Mouse (Mus musculus) hindbrain, embryonic 15.5 days (tissue): ENCODE data around the gene Pon1. TPM values are rescaled to one million over a fixed set of nuclear protein-coding genes. Genes with fewer than 3 reads are reported as not detected.

Experiments
- ATAC-seq: fragments of 200-750 bp; cut with Nextera tagmentation; 2 replicates; pipeline ENCODE4 v1.8.0; 2017; ENCODE audit warnings: low read depth, moderate number of reproducible peaks, moderate TSS enrichment; ENCODE audit not compliant: low FRiP score
- H3K27ac ChIP-seq: fragments of 300-500 bp; sonication (generic); replicated peaks from 2 replicates; pipeline ENCODE4 v1.5.1; 2015; ENCODE audit warnings: mild to moderate bottlenecking, inconsistent platforms
- H3K27me3 ChIP-seq: fragments of 300-500 bp; sonication (generic); 2 replicates; pipeline ENCODE4 v1.6.1; 2015; ENCODE audit warnings: control low read depth, inconsistent platforms
- H3K36me3 ChIP-seq: fragments of 300-500 bp; sonication (generic); 2 replicates; pipeline ENCODE4 v1.6.1; 2015; ENCODE audit warnings: control low read depth, inconsistent platforms
- H3K4me1 ChIP-seq: fragments of 300-500 bp; sonication (generic); replicated peaks from 2 replicates; pipeline ENCODE4 v1.6.1; 2015; ENCODE audit warnings: control low read depth, inconsistent platforms
- H3K4me2 ChIP-seq: fragments of 300-500 bp; sonication (generic); 2 replicates; pipeline ENCODE4 v1.6.1; 2015; ENCODE audit warnings: moderate library complexity, mild to moderate bottlenecking, inconsistent platforms
- H3K4me3 ChIP-seq: fragments of 300-500 bp; sonication (generic); 2 replicates; pipeline ENCODE4 v1.5.1; 2015; ENCODE audit warnings: mild to moderate bottlenecking, inconsistent platforms
- H3K9ac ChIP-seq: fragments of 300-500 bp; sonication (generic); 2 replicates; pipeline ENCODE4 v1.6.1; 2015; ENCODE audit warnings: inconsistent platforms
- H3K9me3 ChIP-seq: fragments of 300-500 bp; sonication (generic); 2 replicates; pipeline ENCODE4 v1.6.1; 2016; ENCODE audit warnings: control low read depth, inconsistent platforms
- WGBS: fragments of 180-500 bp; shearing (Covaris S2); methylation state at CpG from one replicate; pipeline ENCODE4 v1.1.7; 2015; 5-methylcytosine and 5-hydroxymethylcytosine counted together
- polyA plus RNA-seq: library from polyadenylated mRNA; unstranded; fragments of >200 nt; fragmentation: Nextera tagmentation; extraction: Ambion mirVana; gene quantifications from 2 replicates; pipeline ENCODE4 v1.2.1, GENCODE M21; 2015

Pon1 gene
- polyA plus RNA-seq, 1 experiment from 2014 or later, result 0.45 TPM

GRCm38 (mm10) chr6:5152185-5152584 is 41.6 kb downstream of the Pon1 start:
- Histone ChIP-seq H3K27ac (no peak overlapping the region), H3K36me3 (peaks cover 12% of the 10 kb centered on the region), H3K27me3 (no peaks in the 10 kb centered on the region), H3K4me1 (0 out of 2 replicates have a peak, but pooled peaks cover 4% of the 10 kb centered on the region), H3K9me3 (no peaks in the 10 kb centered on the region), H3K4me2 (no peak overlapping the region), H3K9ac (no peak overlapping the region), H3K4me3 (no peak overlapping the region)
- WGBS, result 97% methylated on average over 2 of the region's 2 CpGs
- no peak for ATAC-seq

- Histone ChIP-seq H3K27me3 (no peaks in the 10 kb centered on the region), H3K27ac (no peak overlapping the region), H3K4me2 (no peak overlapping the region), H3K4me1 (0 out of 2 replicates have a peak, but pooled peaks cover 4% of the 10 kb centered on the region), H3K4me3 (no peak overlapping the region), H3K9me3 (no peaks in the 10 kb centered on the region), H3K36me3 (peaks cover 12% of the 10 kb centered on the region), H3K9ac (no peak overlapping the region)
- ATAC-seq, result no peak
- WGBS, result 45% methylated on average over 4 of the region's 4 CpGs
Measured at GRCm38 (mm10) chr6:5151171-5151570, 42.6 kb downstream of the Pon1 start.

- no peak overlapping the region for H3K4me2 ChIP-seq
- 71% methylated on average over 2 of the region's 2 CpGs for WGBS
- ATAC-seq, result no peak
- H3K9ac ChIP-seq, result no peak overlapping the region
- H3K27me3 ChIP-seq, result no peaks in the 10 kb centered on the region
- no peaks in the 10 kb centered on the region for H3K9me3 ChIP-seq
- no peak overlapping the region for H3K27ac ChIP-seq
- H3K36me3 ChIP-seq, result peaks cover 9% of the 10 kb centered on the region
- 0 out of 2 replicates have a peak, but pooled peaks cover 4% of the 10 kb centered on the region for H3K4me1 ChIP-seq
- H3K4me3 ChIP-seq, result no peak overlapping the region
Measured at GRCm38 (mm10) chr6:5149941-5150340, 43.8 kb downstream of the Pon1 start.

- no peak overlapping the region for H3K4me3 ChIP-seq
- H3K4me2 ChIP-seq, result no peak overlapping the region
- H3K27me3 ChIP-seq, result no peaks in the 10 kb centered on the region
- no peak overlapping the region for H3K9ac ChIP-seq
- 76% methylated on average over 13 of the region's 13 CpGs for WGBS
- no peaks in the 10 kb centered on the region for H3K36me3 ChIP-seq
- ATAC-seq, result no peak
- H3K4me1 ChIP-seq, result 0 out of 2 replicates have a peak, but pooled peaks cover 4% of the 10 kb centered on the region
- H3K9me3 ChIP-seq, result no peaks in the 10 kb centered on the region
- H3K27ac ChIP-seq, result no peak overlapping the region
Measured at GRCm38 (mm10) chr6:5147488-5148142, 46.1 kb downstream of the Pon1 start.

GRCm38 (mm10) chr6:5139666-5140065 is 54.1 kb downstream of the Pon1 start:
- no peaks in the 10 kb centered on the region for H3K9me3 ChIP-seq
- no peaks in the 10 kb centered on the region; the same call in 1 of the 2 replicates for H3K36me3 ChIP-seq
- H3K9ac ChIP-seq, result no peak overlapping the region
- no peak overlapping the region for H3K27ac ChIP-seq
- H3K4me2 ChIP-seq, result no peak overlapping the region
- no peak for ATAC-seq
- WGBS, result 65% methylated on average over 9 of the region's 9 CpGs
- H3K27me3 ChIP-seq, result no peaks in the 10 kb centered on the region
- H3K4me3 ChIP-seq, result no peak overlapping the region
- no peaks in the 10 kb centered on the region for H3K4me1 ChIP-seq

GRCm38 (mm10) chr6:5138875-5139631 is 54.7 kb downstream of the Pon1 start:
- no peaks in the 10 kb centered on the region for H3K9me3 ChIP-seq
- no peak for ATAC-seq
- no peaks in the 10 kb centered on the region for H3K27me3 ChIP-seq
- no peaks in the 10 kb centered on the region; the same call in 1 of the 2 replicates for H3K36me3 ChIP-seq
- H3K27ac ChIP-seq, result no peak overlapping the region
- no peak overlapping the region for H3K4me3 ChIP-seq
- no peaks in the 10 kb centered on the region for H3K4me1 ChIP-seq
- H3K4me2 ChIP-seq, result no peak overlapping the region
- no peak overlapping the region for H3K9ac ChIP-seq
- WGBS, result 83% methylated on average over 12 of the region's 12 CpGs

GRCm38 (mm10) chr6:5136046-5136445 is 57.7 kb downstream of the Pon1 start:
- WGBS, result 85% methylated on average over 6 of the region's 6 CpGs
- no peak overlapping the region for H3K4me3 ChIP-seq
- ATAC-seq, result no peak
- H3K27me3 ChIP-seq, result no peaks in the 10 kb centered on the region
- H3K9me3 ChIP-seq, result no peaks in the 10 kb centered on the region
- no peaks in the 10 kb centered on the region; the same call in 1 of the 2 replicates for H3K36me3 ChIP-seq
- H3K4me2 ChIP-seq, result no peak overlapping the region
- no peak overlapping the region for H3K27ac ChIP-seq
- no peaks in the 10 kb centered on the region for H3K4me1 ChIP-seq
- H3K9ac ChIP-seq, result no peak overlapping the region

- H3K27me3 ChIP-seq, result no peaks in the 10 kb centered on the region
- ATAC-seq, result no peak
- H3K36me3 ChIP-seq, result no peaks in the 10 kb centered on the region; the same call in 1 of the 2 replicates
- no peaks in the 10 kb centered on the region for H3K9me3 ChIP-seq
- H3K27ac ChIP-seq, result no peak overlapping the region
- no peaks in the 10 kb centered on the region for H3K4me1 ChIP-seq
- no peak overlapping the region for H3K4me2 ChIP-seq
- WGBS, result 86% methylated on average over 6 of the region's 6 CpGs
- no peak overlapping the region for H3K4me3 ChIP-seq
- no peak overlapping the region for H3K9ac ChIP-seq
Measured at GRCm38 (mm10) chr6:5134986-5135385, 58.8 kb downstream of the Pon1 start.

GRCm38 (mm10) chr6:5129364-5130093 is 64.2 kb downstream of the Pon1 start:
- H3K4me2 ChIP-seq, result no peak overlapping the region

GRCm38 (mm10) chr6:5120229-5120628 is 73.5 kb downstream of the Pon1 start:
- WGBS, result 37% methylated on average over 3 of the region's 3 CpGs
- Histone ChIP-seq H3K9ac (no peak overlapping the region), H3K27me3 (no peaks in the 10 kb centered on the region), H3K27ac (no peak overlapping the region; the same call in 1 of the 2 replicates), H3K4me1 (no peaks in the 10 kb centered on the region), H3K4me2 (no peak overlapping the region), H3K36me3 (peaks cover 6% of the 10 kb centered on the region; the same call in 1 of the 2 replicates), H3K4me3 (no peak overlapping the region), H3K9me3 (no peaks in the 10 kb centered on the region)
- no peak for ATAC-seq

More at GRCm38 (mm10) chr6:5129364-5130093, 64.2 kb downstream of the Pon1 start:
- H3K4me1 ChIP-seq, result no peaks in the 10 kb centered on the region
- no peaks in the 10 kb centered on the region for H3K36me3 ChIP-seq
- no peak for ATAC-seq
- no peaks in the 10 kb centered on the region for H3K27me3 ChIP-seq
- H3K4me3 ChIP-seq, result no peak overlapping the region
- H3K9ac ChIP-seq, result no peak overlapping the region
- WGBS, result 67% methylated on average over 14 of the region's 14 CpGs
- H3K27ac ChIP-seq, result no peak overlapping the region
- no peaks in the 10 kb centered on the region for H3K9me3 ChIP-seq

- no peak overlapping the region for H3K27ac ChIP-seq
- no peak overlapping the region for H3K4me3 ChIP-seq
- peaks cover 12% of the 10 kb centered on the region; the same call in 1 of the 2 replicates for H3K36me3 ChIP-seq
- ATAC-seq, result no peak
- H3K9ac ChIP-seq, result no peak overlapping the region
- no peaks in the 10 kb centered on the region for H3K27me3 ChIP-seq
- 86% methylated on average over 15 of the region's 15 CpGs for WGBS
- H3K9me3 ChIP-seq, result no peaks in the 10 kb centered on the region
- no peaks in the 10 kb centered on the region for H3K4me1 ChIP-seq
- no peak overlapping the region for H3K4me2 ChIP-seq
Measured at GRCm38 (mm10) chr6:5119181-5119910, 74.4 kb downstream of the Pon1 start.
